Mouse (Mus musculus) lung, embryonic 16.5 days (tissue): ENCODE data around the gene Vgf. TPM values are rescaled to one million over a fixed set of nuclear protein-coding genes. Genes with fewer than 3 reads are reported as not detected.

Experiments
- ATAC-seq: fragments of 200-750 bp; cut with Nextera tagmentation; 2 replicates; pipeline ENCODE4 v1.8.0; 2017; ENCODE audit warnings: low read depth, mild to moderate bottlenecking, moderate library complexity
- H3K27ac ChIP-seq: fragments of 300-500 bp; sonication (generic); 2 replicates; pipeline ENCODE4 v1.5.1; 2014; ENCODE audit warnings: mild to moderate bottlenecking, control low read depth, low read length
- H3K27me3 ChIP-seq: fragments of 300-500 bp; sonication (generic); 2 replicates; pipeline ENCODE4 v1.6.1; 2014; ENCODE audit warnings: low read depth, low read length, mixed read lengths; ENCODE audit not compliant: control insufficient read depth, insufficient read depth
- H3K36me3 ChIP-seq: fragments of 300-500 bp; sonication (generic); 2 replicates; pipeline ENCODE4 v1.6.1; 2014; ENCODE audit warnings: low read length; ENCODE audit not compliant: control insufficient read depth, insufficient read depth
- H3K4me1 ChIP-seq: fragments of 300-500 bp; sonication (generic); replicated peaks from 2 replicates; pipeline ENCODE4 v1.6.1; 2014; ENCODE audit warnings: low read length, mixed read lengths; ENCODE audit not compliant: control insufficient read depth, insufficient read depth
- H3K4me2 ChIP-seq: fragments of 300-500 bp; sonication (generic); 2 replicates; pipeline ENCODE4 v1.6.1; 2014; ENCODE audit warnings: low read depth, low read length, control low read depth
- H3K4me3 ChIP-seq: fragments of 300-500 bp; sonication (generic); 2 replicates; pipeline ENCODE4 v1.5.1; 2014; ENCODE audit warnings: mild to moderate bottlenecking, low read length, control low read depth
- H3K9ac ChIP-seq: fragments of 300-500 bp; sonication (generic); 2 replicates; pipeline ENCODE4 v1.6.1; 2014; ENCODE audit warnings: low read length, control low read depth
- H3K9me3 ChIP-seq: fragments of 300-500 bp; sonication (generic); 2 replicates; pipeline ENCODE4 v1.6.1; 2016; ENCODE audit warnings: low read length; ENCODE audit not compliant: control insufficient read depth
- WGBS: fragments of 180-500 bp; shearing (Covaris S2); extraction: QIAGEN DNeasy Blood & Tissue Kit; methylation state at CpG from one replicate; pipeline ENCODE4 v1.1.7; 2014; 5-methylcytosine and 5-hydroxymethylcytosine counted together
- polyA plus RNA-seq: library from polyadenylated mRNA; unstranded; fragments of >200 nt; fragmentation: Nextera tagmentation; extraction: Ambion mirVana; gene quantifications from 2 replicates; pipeline ENCODE4 v1.2.1, GENCODE M21; 2015

Gene Vgf
- polyA plus RNA-seq, 1 experiment from 2014 or later, result 0.13 TPM

GRCm38 (mm10) chr5:137054299-137054698 is 28.1 kb downstream of the Vgf start:
- H3K4me1 ChIP-seq, result no peaks in the 10 kb centered on the region
- H3K9me3 ChIP-seq, result no peaks in the 10 kb centered on the region
- WGBS, result 78% methylated on average over 7 of the region's 7 CpGs
- H3K36me3 ChIP-seq, result no peaks in the 10 kb centered on the region
- H3K27me3 ChIP-seq, result no peaks in the 10 kb centered on the region
- H3K4me2 ChIP-seq, result no peak overlapping the region
- ATAC-seq, result no peak
- no peak overlapping the region for H3K9ac ChIP-seq
- H3K4me3 ChIP-seq, result no peak overlapping the region
- no peak overlapping the region for H3K27ac ChIP-seq

GRCm38 (mm10) chr5:137054873-137055272 is 28.7 kb downstream of the Vgf start:
- Histone ChIP-seq H3K36me3 (no peaks in the 10 kb centered on the region), H3K27me3 (no peaks in the 10 kb centered on the region), H3K4me3 (no peak overlapping the region), H3K9me3 (no peaks in the 10 kb centered on the region), H3K9ac (no peak overlapping the region), H3K4me1 (no peaks in the 10 kb centered on the region), H3K4me2 (no peak overlapping the region), H3K27ac (no peak overlapping the region)
- 77% methylated on average over 5 of the region's 5 CpGs for WGBS
- no peak for ATAC-seq

- H3K4me3 ChIP-seq, result no peak overlapping the region
- no peak overlapping the region for H3K9ac ChIP-seq
- H3K4me2 ChIP-seq, result no peak overlapping the region
- H3K27me3 ChIP-seq, result no peaks in the 10 kb centered on the region
- no peak overlapping the region for H3K27ac ChIP-seq
- WGBS, result 16% methylated on average over 11 of the region's 12 CpGs
- H3K36me3 ChIP-seq, result no peaks in the 10 kb centered on the region
- ATAC-seq, result peak; percentile 45; the same call in 1 of the 2 replicates
- H3K9me3 ChIP-seq, result no peaks in the 10 kb centered on the region
- no peaks in the 10 kb centered on the region for H3K4me1 ChIP-seq
Observed at GRCm38 (mm10) chr5:137061809-137062481, 35.8 kb downstream of the Vgf start.

- no peak for ATAC-seq
Observed at GRCm38 (mm10) chr5:137062601-137063000, 36.4 kb downstream of the Vgf start.

GRCm38 (mm10) chr5:137065454-137065853 is 39.3 kb downstream of the Vgf start:
- 60% methylated on average over 6 of the region's 6 CpGs for WGBS
- Histone ChIP-seq H3K4me1 (no peaks in the 10 kb centered on the region), H3K27me3 (no peaks in the 10 kb centered on the region), H3K27ac (no peak overlapping the region), H3K4me2 (no peak overlapping the region), H3K9ac (no peak overlapping the region), H3K4me3 (no peak overlapping the region), H3K9me3 (no peaks in the 10 kb centered on the region), H3K36me3 (no peaks in the 10 kb centered on the region)
- no peak for ATAC-seq

More at GRCm38 (mm10) chr5:137062601-137063000, 36.4 kb downstream of the Vgf start:
- WGBS, result 86% methylated on average over 5 of the region's 5 CpGs
- H3K27me3 ChIP-seq, result no peaks in the 10 kb centered on the region
- H3K4me2 ChIP-seq, result no peak overlapping the region
- no peaks in the 10 kb centered on the region for H3K36me3 ChIP-seq
- H3K9ac ChIP-seq, result no peak overlapping the region
- H3K4me1 ChIP-seq, result no peaks in the 10 kb centered on the region
- no peaks in the 10 kb centered on the region for H3K9me3 ChIP-seq
- no peak overlapping the region for H3K4me3 ChIP-seq
- H3K27ac ChIP-seq, result no peak overlapping the region

- no peaks in the 10 kb centered on the region for H3K27me3 ChIP-seq
- H3K9me3 ChIP-seq, result no peaks in the 10 kb centered on the region
- H3K4me2 ChIP-seq, result no peak overlapping the region
- WGBS, result 71% methylated on average over 8 of the region's 8 CpGs
- no peak overlapping the region for H3K27ac ChIP-seq
- no peak overlapping the region for H3K4me3 ChIP-seq
- H3K4me1 ChIP-seq, result no peaks in the 10 kb centered on the region
- no peaks in the 10 kb centered on the region for H3K36me3 ChIP-seq
- H3K9ac ChIP-seq, result no peak overlapping the region
- no peak for ATAC-seq
Observed at GRCm38 (mm10) chr5:137065923-137066322, 39.7 kb downstream of the Vgf start.

- Histone ChIP-seq H3K9me3 (no peaks in the 10 kb centered on the region), H3K9ac (no peak overlapping the region), H3K4me1 (peaks cover 18% of the 10 kb centered on the region), H3K4me2 (no peak overlapping the region), H3K27ac (no peak overlapping the region), H3K27me3 (no peaks in the 10 kb centered on the region), H3K4me3 (no peak overlapping the region), H3K36me3 (no peaks in the 10 kb centered on the region)
- WGBS, result 67% methylated on average over 4 of the region's 4 CpGs
- no peak for ATAC-seq
Observed at GRCm38 (mm10) chr5:137068711-137069110, 42.5 kb downstream of the Vgf start.

GRCm38 (mm10) chr5:137070881-137071605 is 44.9 kb downstream of the Vgf start:
- H3K27me3 ChIP-seq, result no peaks in the 10 kb centered on the region
- H3K36me3 ChIP-seq, result no peaks in the 10 kb centered on the region
- H3K4me3 ChIP-seq, result no peak overlapping the region; the same call in 1 of the 2 replicates
- peaks cover 35% of the 10 kb centered on the region for H3K4me1 ChIP-seq
- H3K27ac ChIP-seq, result no peak overlapping the region
- H3K9ac ChIP-seq, result peak overlapping the region; percentile 8; the same call in 1 of the 2 replicates
- no peaks in the 10 kb centered on the region for H3K9me3 ChIP-seq
- ATAC-seq, result no peak
- WGBS, result 86% methylated on average over 19 of the region's 19 CpGs
- H3K4me2 ChIP-seq, result no peak overlapping the region

GRCm38 (mm10) chr5:137072079-137072960 is 46.1 kb downstream of the Vgf start, which contains the start of gene Serpine1:
Serpine1 (minus strand) TSS chr5:137072268.
- Histone ChIP-seq H3K4me1 (peaks cover 48% of the 10 kb centered on the region), H3K9ac (peak within 1 kb of the TSS; percentile 41), H3K27ac (peak within 1 kb of the TSS; percentile 94), H3K4me3 (peak within 1 kb of the TSS; percentile 31), H3K9me3 (no peaks in the 10 kb centered on the region), H3K27me3 (no peaks in the 10 kb centered on the region), H3K36me3 (no peaks in the 10 kb centered on the region), H3K4me2 (peak within 1 kb of the TSS; percentile 51)
- peak; percentile 93 for ATAC-seq
- WGBS, result 8% methylated on average over 23 of the region's 23 CpGs
